Mouse (Mus musculus): ENCODE data around the gene Myh10. TPM values are rescaled to one million over a fixed set of nuclear protein-coding genes. Genes with fewer than 3 reads are reported as not detected.

The Myh10 gene
- polyA plus RNA-seq, 1 experiment from 2014 or later = 133 TPM

DNA sequence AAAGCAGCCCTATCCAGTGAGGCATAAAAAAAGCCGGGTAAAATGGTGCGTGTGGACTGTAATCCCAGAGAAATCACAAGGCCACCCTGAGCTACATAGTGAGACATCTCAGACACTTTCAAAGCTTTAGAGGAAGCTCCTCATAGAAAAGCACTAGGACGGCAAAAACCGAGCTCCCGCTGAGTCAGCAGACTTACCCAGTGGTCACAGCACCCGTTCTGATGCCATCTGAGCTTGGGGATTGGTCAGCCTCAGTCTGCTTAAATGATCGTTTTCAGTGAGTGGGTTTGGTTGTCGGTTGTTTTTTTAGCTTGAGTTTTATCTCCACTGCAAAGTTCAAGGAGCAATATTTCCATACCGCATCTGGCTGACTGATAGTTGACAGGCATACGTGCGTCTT is 86.6 kb downstream of the Myh10 start:
- Histone ChIP-seq H3K4me3 (no peak overlapping the region), H3K4me2 (no peak overlapping the region), H3K9me3 (no peaks in the 10 kb centered on the region), H3K9ac (no peak overlapping the region), H3K36me3 (peaks cover 94% of the 10 kb centered on the region), H3K4me1 (peaks cover 32% of the 10 kb centered on the region), H3K27ac (replicated peaks) (no peak overlapping the region), H3K27me3 (replicated peaks) (no peaks in the 10 kb centered on the region)
- no peak for ATAC-seq (ENCODE audit: extremely low read depth, insufficient number of reproducible peaks, low FRiP score, low TSS enrichment)
- WGBS = 68% methylated on average over 11 of the region's 11 CpGs

DNA sequence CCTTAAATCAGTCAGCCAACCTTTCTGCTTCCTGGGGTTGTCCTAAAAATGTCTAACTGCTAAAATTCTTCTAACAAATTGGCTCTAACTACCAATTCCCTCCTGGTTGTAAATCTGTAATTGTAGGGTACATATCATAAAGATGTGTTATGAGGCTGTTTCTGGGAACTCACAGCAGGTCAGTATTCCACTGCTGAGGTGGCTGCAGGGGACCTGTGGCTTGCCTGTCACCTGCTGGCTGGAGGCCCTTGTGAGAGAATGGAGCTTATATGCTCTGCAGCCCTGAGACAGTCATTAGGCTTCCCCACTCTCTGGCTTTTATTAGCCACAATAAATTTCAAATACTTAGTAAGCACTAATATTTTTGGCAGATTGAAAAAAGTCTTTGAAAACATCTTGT is 87.5 kb downstream of the Myh10 start:
- no peaks in the 10 kb centered on the region for H3K9me3 ChIP-seq
- no peak overlapping the region for H3K4me2 ChIP-seq
- no peaks in the 10 kb centered on the region for H3K27me3 ChIP-seq (replicated peaks)
- H3K4me3 ChIP-seq = no peak overlapping the region
- H3K9ac ChIP-seq = 0 out of 2 replicates have a peak overlapping the region, but pooled peaks have one; percentile 19
- peaks cover 94% of the 10 kb centered on the region for H3K36me3 ChIP-seq
- H3K4me1 ChIP-seq = peaks cover 32% of the 10 kb centered on the region
- no peak for ATAC-seq (ENCODE audit: extremely low read depth, insufficient number of reproducible peaks, low FRiP score, low TSS enrichment)
- H3K27ac ChIP-seq (replicated peaks) = no peak overlapping the region

DNA sequence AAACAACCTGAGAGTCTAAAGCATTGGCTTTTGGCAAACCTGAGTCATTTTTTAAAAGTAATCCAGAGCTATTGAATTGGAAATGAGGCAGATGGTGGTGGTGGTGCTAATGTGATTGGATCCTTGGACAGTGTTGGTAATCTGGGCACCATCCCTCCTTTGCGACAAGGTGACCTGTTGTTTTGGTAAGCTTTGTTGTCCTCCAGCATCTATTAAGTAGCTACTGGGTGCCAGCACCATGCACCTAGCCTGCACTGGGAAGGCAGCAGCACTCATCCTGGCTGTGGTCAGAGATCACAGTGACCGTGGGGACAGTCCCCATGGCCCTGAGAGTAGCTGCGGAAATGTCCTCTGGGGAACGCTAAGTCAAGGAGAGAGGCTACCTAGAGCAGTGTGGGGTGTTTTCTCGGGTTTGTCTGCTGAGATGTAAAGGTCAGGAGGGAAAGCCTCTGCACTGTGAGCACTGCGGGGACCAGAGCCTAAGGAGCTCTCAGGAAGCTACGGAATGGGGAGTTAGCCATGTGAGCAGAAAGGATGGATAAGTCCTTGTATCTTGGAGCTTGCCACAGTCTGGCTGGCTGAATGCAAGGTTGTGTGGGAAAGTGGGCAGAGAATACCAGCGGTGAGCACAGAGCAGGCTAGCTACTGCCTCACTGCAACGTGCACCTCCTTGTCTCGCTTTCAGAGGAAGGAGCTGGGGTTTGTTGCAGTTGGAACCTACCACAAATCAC is 88.5 kb downstream of the Myh10 start:
- H3K9me3 ChIP-seq = no peaks in the 10 kb centered on the region
- no peak for ATAC-seq (ENCODE audit: extremely low read depth, insufficient number of reproducible peaks, low FRiP score, low TSS enrichment)
- 42% methylated on average over 10 of the region's 10 CpGs for WGBS
- no peaks in the 10 kb centered on the region for H3K27me3 ChIP-seq (replicated peaks)
- H3K4me1 ChIP-seq = peaks cover 32% of the 10 kb centered on the region
- peak overlapping the region; percentile 53; the same call in 1 of the 2 replicates for H3K9ac ChIP-seq
- peak overlapping the region; percentile 83 for H3K27ac ChIP-seq (replicated peaks)
- no peak overlapping the region; the same call in none of the 2 replicates for H3K4me2 ChIP-seq
- H3K36me3 ChIP-seq = peaks cover 94% of the 10 kb centered on the region
- H3K4me3 ChIP-seq = no peak overlapping the region

DNA sequence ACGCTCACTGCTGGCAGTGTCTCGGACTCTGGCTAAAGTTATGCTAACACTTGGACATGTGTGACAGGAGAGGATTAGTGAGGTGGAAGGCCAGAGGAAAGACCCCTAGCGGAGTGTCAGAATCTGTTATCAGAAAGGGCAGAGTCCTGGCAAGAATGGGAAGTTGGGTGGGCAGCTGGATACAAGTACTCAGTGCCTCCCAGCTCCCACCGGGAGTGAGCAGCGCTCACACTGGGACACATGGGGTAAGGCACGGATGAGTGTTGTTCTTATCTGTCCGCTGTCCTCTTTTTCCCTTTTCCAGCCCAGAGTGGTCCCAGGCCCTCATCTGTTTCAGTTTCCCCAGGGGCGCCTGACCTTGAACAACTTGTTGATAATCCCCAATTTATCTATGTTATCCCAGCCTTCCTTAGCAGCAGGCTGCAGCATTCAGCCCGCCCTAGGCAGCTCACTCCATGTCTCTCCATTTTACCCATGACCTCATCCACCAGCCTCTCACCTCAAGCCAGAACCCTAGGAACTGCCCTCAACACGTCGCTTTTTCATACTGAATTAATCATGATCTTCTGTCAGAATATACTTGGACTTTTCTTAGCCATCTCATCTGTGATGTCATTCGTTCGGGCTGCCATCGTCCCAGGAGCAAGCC is 89.2 kb downstream of the Myh10 start:
- no peak overlapping the region for H3K4me3 ChIP-seq
- peaks cover 32% of the 10 kb centered on the region for H3K4me1 ChIP-seq
- H3K27ac ChIP-seq (replicated peaks) = peak overlapping the region; percentile 83
- 25% methylated on average over 14 of the region's 14 CpGs for WGBS
- no peak overlapping the region for H3K9ac ChIP-seq
- H3K4me2 ChIP-seq = peak overlapping the region; percentile 29; the same call in 1 of the 2 replicates
- peak; percentile 43; the same call in 1 of the 2 replicates for ATAC-seq (ENCODE audit: extremely low read depth, insufficient number of reproducible peaks, low FRiP score, low TSS enrichment)
- H3K36me3 ChIP-seq = peaks cover 94% of the 10 kb centered on the region
- no peaks in the 10 kb centered on the region for H3K9me3 ChIP-seq
- no peaks in the 10 kb centered on the region for H3K27me3 ChIP-seq (replicated peaks)

DNA sequence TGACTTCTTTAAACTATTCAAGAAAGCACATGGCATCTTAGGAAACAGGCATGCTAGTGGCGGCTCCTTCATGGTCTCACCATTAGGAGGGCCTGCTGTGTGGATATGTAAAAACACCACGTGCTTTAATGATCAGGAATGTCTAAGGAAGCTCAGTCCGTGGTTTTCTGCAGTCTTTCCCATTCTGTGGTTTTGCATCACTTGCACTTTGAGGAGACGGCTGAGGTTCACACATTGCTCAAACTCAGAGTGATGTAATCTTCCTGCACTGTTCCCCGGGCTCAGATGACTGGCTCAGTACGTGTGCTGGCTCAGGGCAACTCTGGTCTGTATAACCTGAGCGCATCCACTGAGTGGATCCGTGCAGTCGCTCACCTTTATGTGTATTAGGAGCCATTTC is 91.0 kb downstream of the Myh10 start:
- Histone ChIP-seq H3K4me2 (no peak overlapping the region), H3K9ac (no peak overlapping the region), H3K27ac (replicated peaks) (no peak overlapping the region), H3K27me3 (replicated peaks) (no peaks in the 10 kb centered on the region), H3K9me3 (no peaks in the 10 kb centered on the region), H3K4me3 (no peak overlapping the region), H3K4me1 (peaks cover 32% of the 10 kb centered on the region), H3K36me3 (peaks cover 93% of the 10 kb centered on the region)
- 85% methylated on average over 9 of the region's 9 CpGs for WGBS
- ATAC-seq (ENCODE audit: extremely low read depth, insufficient number of reproducible peaks, low FRiP score, low TSS enrichment) = no peak

DNA sequence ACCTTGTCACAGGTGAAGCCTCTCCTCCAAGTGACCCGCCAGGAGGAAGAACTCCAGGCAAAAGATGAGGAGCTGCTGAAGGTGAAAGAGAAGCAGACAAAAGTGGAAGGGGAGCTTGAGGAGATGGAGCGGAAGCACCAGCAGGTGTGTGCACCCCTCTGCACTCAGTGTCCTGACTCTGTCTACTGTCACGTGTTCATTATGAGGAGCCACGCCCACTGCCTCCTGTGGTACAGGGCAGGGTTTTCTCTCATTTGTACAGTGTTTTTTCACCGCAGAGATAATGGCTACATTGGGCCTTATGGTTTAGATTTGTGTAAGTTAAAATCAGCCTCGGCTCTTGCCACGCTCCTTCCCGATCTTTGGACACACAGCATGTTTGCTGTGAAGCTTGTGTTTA is 94.5 kb downstream of the Myh10 start:
- Histone ChIP-seq H3K9me3 (no peaks in the 10 kb centered on the region), H3K9ac (no peak overlapping the region), H3K4me3 (no peak overlapping the region), H3K4me1 (peaks cover 8% of the 10 kb centered on the region), H3K27me3 (replicated peaks) (no peaks in the 10 kb centered on the region), H3K27ac (replicated peaks) (no peak overlapping the region), H3K4me2 (no peak overlapping the region), H3K36me3 (peaks cover 99% of the 10 kb centered on the region)
- WGBS = 84% methylated on average over 8 of the region's 8 CpGs
- no peak for ATAC-seq (ENCODE audit: extremely low read depth, insufficient number of reproducible peaks, low FRiP score, low TSS enrichment)

DNA sequence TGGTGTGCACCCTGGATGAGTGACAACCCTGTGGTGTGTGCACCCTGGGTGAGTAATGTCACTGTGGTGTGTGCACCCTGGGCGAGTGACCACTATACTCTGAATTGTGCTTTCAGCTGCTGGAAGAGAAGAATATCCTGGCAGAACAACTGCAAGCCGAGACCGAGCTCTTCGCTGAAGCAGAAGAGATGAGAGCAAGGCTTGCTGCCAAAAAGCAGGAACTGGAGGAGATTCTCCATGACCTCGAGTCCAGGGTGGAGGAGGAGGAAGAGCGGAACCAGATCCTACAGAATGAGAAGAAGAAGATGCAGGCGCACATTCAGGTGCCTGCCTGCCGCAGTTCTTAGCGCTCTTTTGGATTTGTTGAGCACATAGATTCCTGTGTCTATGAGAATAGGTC is 95.9 kb downstream of the Myh10 start:
- WGBS = 90% methylated on average over 9 of the region's 9 CpGs
- H3K4me1 ChIP-seq = no peaks in the 10 kb centered on the region
- H3K4me3 ChIP-seq = no peak overlapping the region
- peaks cover 99% of the 10 kb centered on the region for H3K36me3 ChIP-seq
- H3K27ac ChIP-seq (replicated peaks) = no peak overlapping the region
- no peaks in the 10 kb centered on the region for H3K27me3 ChIP-seq (replicated peaks)
- no peaks in the 10 kb centered on the region for H3K9me3 ChIP-seq
- no peak overlapping the region for H3K4me2 ChIP-seq
- H3K9ac ChIP-seq = no peak overlapping the region
- ATAC-seq (ENCODE audit: extremely low read depth, insufficient number of reproducible peaks, low FRiP score, low TSS enrichment) = no peak

DNA sequence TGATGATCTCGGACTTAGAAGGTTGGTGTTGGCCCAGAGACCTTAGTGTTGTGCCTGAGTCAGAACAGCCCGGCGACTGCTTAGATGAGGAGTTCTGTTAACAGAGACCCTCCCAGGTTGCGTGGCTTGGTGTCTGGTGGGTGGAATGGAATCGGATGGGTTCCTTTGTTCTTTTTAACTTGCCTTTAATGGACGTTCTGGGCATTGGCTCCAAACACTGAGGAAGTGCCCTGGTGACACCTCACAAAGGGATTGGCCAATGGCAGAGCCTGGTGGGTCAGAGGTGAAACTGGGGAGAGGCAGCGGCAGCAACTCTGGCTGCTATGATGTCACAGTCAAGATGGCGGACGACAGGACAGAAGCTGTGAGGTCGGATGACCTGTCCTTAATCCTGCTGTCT is 99.4 kb downstream of the Myh10 start:
- no peak overlapping the region for H3K4me3 ChIP-seq
- no peak overlapping the region for H3K4me2 ChIP-seq
- H3K9me3 ChIP-seq = no peaks in the 10 kb centered on the region
- no peaks in the 10 kb centered on the region for H3K4me1 ChIP-seq
- 85% methylated on average over 10 of the region's 10 CpGs for WGBS
- ATAC-seq (ENCODE audit: extremely low read depth, insufficient number of reproducible peaks, low FRiP score, low TSS enrichment) = no peak
- H3K27me3 ChIP-seq (replicated peaks) = no peaks in the 10 kb centered on the region
- no peak overlapping the region for H3K27ac ChIP-seq (replicated peaks)
- no peak overlapping the region for H3K9ac ChIP-seq
- H3K36me3 ChIP-seq = peaks cover 99% of the 10 kb centered on the region

DNA sequence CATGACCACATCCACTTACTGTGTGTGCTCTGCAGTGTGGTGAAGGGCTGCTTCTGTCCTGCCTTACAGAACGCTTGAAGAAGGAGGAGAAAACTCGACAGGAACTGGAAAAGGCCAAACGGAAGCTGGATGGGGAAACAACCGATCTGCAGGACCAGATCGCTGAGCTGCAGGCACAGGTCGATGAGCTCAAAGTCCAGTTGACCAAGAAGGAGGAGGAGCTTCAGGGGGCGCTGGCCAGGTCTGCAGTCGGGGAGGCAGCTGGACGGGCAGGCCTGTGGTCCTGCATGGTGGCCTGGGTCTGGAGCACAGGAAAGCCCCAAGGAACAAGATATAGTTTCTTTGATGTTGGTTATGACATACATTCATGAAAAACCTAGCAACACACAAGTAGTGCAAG is 100.4 kb downstream of the Myh10 start:
- H3K27me3 ChIP-seq (replicated peaks) = no peaks in the 10 kb centered on the region
- H3K4me1 ChIP-seq = no peaks in the 10 kb centered on the region
- H3K4me2 ChIP-seq = no peak overlapping the region
- WGBS = 87% methylated on average over 9 of the region's 9 CpGs
- no peak overlapping the region for H3K9ac ChIP-seq
- no peak overlapping the region for H3K4me3 ChIP-seq
- no peaks in the 10 kb centered on the region for H3K9me3 ChIP-seq
- H3K36me3 ChIP-seq = peaks cover 99% of the 10 kb centered on the region
- H3K27ac ChIP-seq (replicated peaks) = no peak overlapping the region
- ATAC-seq (ENCODE audit: extremely low read depth, insufficient number of reproducible peaks, low FRiP score, low TSS enrichment) = no peak

DNA sequence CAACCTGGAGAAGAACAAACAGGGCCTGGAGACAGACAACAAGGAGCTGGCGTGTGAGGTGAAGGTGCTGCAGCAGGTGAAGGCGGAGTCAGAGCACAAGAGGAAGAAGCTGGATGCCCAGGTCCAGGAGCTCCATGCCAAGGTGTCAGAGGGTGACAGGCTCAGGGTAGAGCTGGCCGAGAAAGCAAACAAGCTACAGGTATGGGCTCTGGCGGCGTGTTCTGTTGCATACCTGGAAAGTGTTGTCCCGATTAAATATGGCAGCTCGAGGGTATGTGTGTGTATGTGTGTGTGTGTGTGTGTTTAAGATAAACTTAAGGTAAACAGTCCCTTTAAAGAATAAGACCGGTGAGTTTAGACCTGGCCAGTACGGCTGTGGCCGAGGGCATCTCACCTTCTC is 106.9 kb downstream of the Myh10 start:
- Histone ChIP-seq H3K4me1 (no peaks in the 10 kb centered on the region), H3K27me3 (replicated peaks) (no peaks in the 10 kb centered on the region), H3K27ac (replicated peaks) (no peak overlapping the region), H3K4me2 (no peak overlapping the region), H3K4me3 (no peak overlapping the region), H3K9me3 (no peaks in the 10 kb centered on the region), H3K9ac (no peak overlapping the region), H3K36me3 (peaks cover 100% of the 10 kb centered on the region)
- ATAC-seq (ENCODE audit: extremely low read depth, insufficient number of reproducible peaks, low FRiP score, low TSS enrichment) = no peak
- 86% methylated on average over 10 of the region's 10 CpGs for WGBS

DNA sequence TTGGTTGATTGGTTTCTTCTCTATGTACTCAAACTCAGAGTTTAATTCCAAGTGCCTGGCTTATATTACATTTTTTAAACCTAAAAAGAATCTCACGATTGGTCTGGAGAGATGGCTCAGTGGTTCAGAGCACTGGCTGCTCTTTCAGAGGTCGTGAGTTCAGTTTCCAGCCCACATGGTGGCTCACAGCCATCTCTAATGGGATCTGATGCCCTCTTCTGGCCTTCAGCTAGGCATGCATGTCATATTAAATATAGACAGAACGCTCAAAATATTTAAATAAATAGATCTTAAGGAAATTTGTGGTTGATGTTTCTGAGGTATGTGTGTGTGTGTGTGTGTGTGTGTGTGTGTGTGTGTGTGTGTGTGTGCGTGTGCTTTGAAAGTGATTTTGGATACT is 113.8 kb downstream of the Myh10 start:
- WGBS = 65% methylated on average over 4 of the region's 4 CpGs
- no peaks in the 10 kb centered on the region for H3K4me1 ChIP-seq
- H3K4me2 ChIP-seq = no peak overlapping the region
- no peak overlapping the region for H3K9ac ChIP-seq
- no peak overlapping the region for H3K4me3 ChIP-seq
- no peaks in the 10 kb centered on the region for H3K27me3 ChIP-seq (replicated peaks)
- peaks cover 100% of the 10 kb centered on the region for H3K36me3 ChIP-seq
- no peak overlapping the region for H3K27ac ChIP-seq (replicated peaks)
- ATAC-seq (ENCODE audit: extremely low read depth, insufficient number of reproducible peaks, low FRiP score, low TSS enrichment) = no peak
- H3K9me3 ChIP-seq = no peaks in the 10 kb centered on the region

DNA sequence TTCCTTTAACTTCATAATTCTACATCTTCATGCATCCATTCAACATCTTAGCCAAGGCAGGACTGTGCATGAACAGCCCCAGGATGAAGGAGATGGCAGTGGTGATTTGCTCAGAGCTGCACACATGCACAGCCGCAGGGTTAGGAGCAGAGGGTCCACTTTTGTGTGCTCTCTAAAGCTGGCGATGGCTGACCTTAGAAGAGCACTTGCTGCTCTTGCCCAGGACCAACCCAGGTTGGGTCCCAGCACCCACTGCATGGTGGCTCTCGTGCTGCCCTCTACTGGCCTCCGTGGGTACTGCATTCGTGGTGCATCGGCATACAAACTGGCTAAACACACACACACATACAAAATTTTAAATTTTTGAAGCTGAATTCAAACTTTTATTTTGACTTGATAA is 116.4 kb downstream of the Myh10 start:
- no peaks in the 10 kb centered on the region for H3K9me3 ChIP-seq
- no peak for ATAC-seq (ENCODE audit: extremely low read depth, insufficient number of reproducible peaks, low FRiP score, low TSS enrichment)
- 37% methylated on average over 6 of the region's 6 CpGs for WGBS

More for the DNA sequence above, 116.4 kb downstream of the Myh10 start:
- no peaks in the 10 kb centered on the region for H3K4me1 ChIP-seq
- no peak overlapping the region for H3K4me3 ChIP-seq
- no peaks in the 10 kb centered on the region for H3K27me3 ChIP-seq (replicated peaks)
- no peak overlapping the region for H3K9ac ChIP-seq
- H3K36me3 ChIP-seq = peaks cover 100% of the 10 kb centered on the region
- H3K4me2 ChIP-seq = no peak overlapping the region
- H3K27ac ChIP-seq (replicated peaks) = no peak overlapping the region

Data from heart, embryonic 13.5 days (tissue).